Mouse (Mus musculus): ENCODE data around the gene Fam25c.

- no peak for TF ChIP-seq CTCF (IDR thresholded peaks at IDR 0.05; ENCODE audit: control insufficient read depth, insufficient read depth, insufficient replicate concordance, low read depth, low read length)
- TF ChIP-seq POLR2A (IDR thresholded peaks at IDR 0.05; ENCODE audit: control insufficient read depth, low read depth, low read length), result no peak
Observed at GRCm38 (mm10) chr14:34357671-34358455, 2.6 kb upstream of the Fam25c start.

Measured in testis, adult 2 months (tissue).